Mouse (Mus musculus): ENCODE data around the gene Spata22. TPM values are rescaled to one million over a fixed set of nuclear protein-coding genes. Genes with fewer than 3 reads are reported as not detected.

The Spata22 gene
- total RNA-seq, 2 experiments from 2014 or later: 4.3 to 4.6 TPM

Other genes with a start within 250 kb of the Spata22 start
- gene Itgae, start 239.2 kb upstream of the Spata22 start, total RNA-seq (2021): under 1 TPM; 0.82 to 0.90 TPM
- 1 to 10 TPM; 3.0 to 3.7 TPM for gene Haspin, start 191.4 kb upstream of the Spata22 start, total RNA-seq (2021)
- gene P2rx5, start 169.3 kb upstream of the Spata22 start, total RNA-seq (2021): 10 to 100 TPM; 14.8 to 26.1 TPM
- gene Emc6, start 152.7 kb upstream of the Spata22 start, total RNA-seq (2021): 100 to 1,000 TPM; 121 to 122 TPM
- 10 to 100 TPM; 72.5 TPM for gene Tax1bp3, start 152.7 kb upstream of the Spata22 start, total RNA-seq (2021)
- gene Ctns, start 130.7 kb upstream of the Spata22 start, total RNA-seq (2021): 10 to 100 TPM; 14.6 to 17.1 TPM
- gene Shpk, start 130.3 kb upstream of the Spata22 start, total RNA-seq (2021): 1 to 10 TPM; 9.4 to 9.6 TPM
- under 1 TPM; 0.15 to 0.24 TPM for gene Trpv1, start 95.4 kb upstream of the Spata22 start, total RNA-seq (2021)
- under 1 TPM; 0.12 to 0.15 TPM for gene Trpv3, start 62.4 kb upstream of the Spata22 start, total RNA-seq (2021)
- 10 to 100 TPM; 24.9 to 27.4 TPM for gene Aspa, start 145 bp upstream of the Spata22 start, total RNA-seq (2021)
- under 1 TPM in 1 of 2 experiments, not detected in 1; 0.21 TPM for gene Gm49340, start within 50 bp of the Spata22 start, total RNA-seq (2021)
- gene Olfr20, start 21.0 kb downstream of the Spata22 start, total RNA-seq (2021): under 1 TPM in 1 of 2 experiments, not detected in 1; 0.45 TPM
- not detected for gene Olfr376, start 41.5 kb downstream of the Spata22 start, total RNA-seq (2021)
- not detected for gene Olfr1, start 69.9 kb downstream of the Spata22 start, total RNA-seq (2021)
- not detected for gene Olfr378, start 98.7 kb downstream of the Spata22 start, total RNA-seq (2021)
- gene Olfr380, start 127.8 kb downstream of the Spata22 start, total RNA-seq (2021): not detected
- gene Olfr381, start 161.9 kb downstream of the Spata22 start, total RNA-seq (2021): not detected
- gene Olfr382, start 187.5 kb downstream of the Spata22 start, total RNA-seq (2021): not detected